Mouse (Mus musculus) thymus, adult 2 months (tissue): ENCODE measurements around the gene Rngtt. TPM values are rescaled to one million over a fixed set of nuclear protein-coding genes. Genes with fewer than 3 reads are reported as not detected.
"Not testable (repeated sequence)": the region's sequence is repeated elsewhere in the genome, so short reads cannot be mapped to it uniquely, and the experiment has no call there.

Experiments
- DNase-seq: peaks from one replicate; pipeline ENCODE4 v3.0.0; 2021
- H3K27ac ChIP-seq: fragments of 200-500 bp; 2 replicates; pipeline ENCODE4 v1.5.1; 2012; ENCODE audit warnings: low read length, control low read depth; ENCODE audit not compliant: control insufficient read depth, insufficient read depth
- H3K27me3 ChIP-seq: fragments of 200-500 bp; 2 replicates; pipeline ENCODE4 v1.6.1; 2012; ENCODE audit warnings: mild to moderate bottlenecking, low read length, moderate library complexity, mixed read lengths; ENCODE audit not compliant: control insufficient read depth, insufficient read depth
- H3K36me3 ChIP-seq: fragments of 200-500 bp; 2 replicates; pipeline ENCODE4 v1.6.1; 2012; ENCODE audit warnings: mild to moderate bottlenecking, low read length, moderate library complexity; ENCODE audit not compliant: control insufficient read depth, insufficient read depth
- H3K4me1 ChIP-seq: fragments of 200-500 bp; replicated peaks from 2 replicates; pipeline ENCODE4 v1.6.1; 2012; ENCODE audit warnings: low read length; ENCODE audit not compliant: control insufficient read depth, insufficient read depth
- H3K4me3 ChIP-seq: fragments of 200-500 bp; 2 replicates; pipeline ENCODE4 v1.5.1; 2012; ENCODE audit warnings: mild to moderate bottlenecking, low read length, control low read depth, moderate library complexity; ENCODE audit not compliant: control insufficient read depth, insufficient read depth
- CTCF ChIP-seq: fragments of 200-500 bp; IDR thresholded peaks from 2 replicates; pipeline ENCODE4 v1.5.1; 2012; ENCODE audit warnings: mild to moderate bottlenecking, control low read depth, low read length, moderate library complexity, borderline replicate concordance; ENCODE audit not compliant: control insufficient read depth, poor library complexity, insufficient read depth; ENCODE audit errors: extremely low read depth
- POLR2A ChIP-seq: fragments of 200-500 bp; IDR thresholded peaks from 2 replicates; pipeline ENCODE4 v1.6.1; 2012; ENCODE audit warnings: mild to moderate bottlenecking, low read length, control low read depth, moderate library complexity; ENCODE audit not compliant: control insufficient read depth, poor library complexity, insufficient read depth; ENCODE audit errors: extremely low read depth
- WGBS: fragments of 180-500 bp; shearing (Covaris S2); methylation state at CpG from one replicate; pipeline ENCODE4 v1.1.7; 2018; 5-methylcytosine and 5-hydroxymethylcytosine counted together
- polyA plus RNA-seq: library from polyadenylated mRNA; depleted of rRNA; stranded (reverse); fragments of >200 nt; gene quantifications from 2 replicates; pipeline ENCODE4 v1.2.3, GENCODE M21; 2012

The Rngtt gene
- polyA plus RNA-seq, 1 experiment, result 4.2 TPM

DNA sequence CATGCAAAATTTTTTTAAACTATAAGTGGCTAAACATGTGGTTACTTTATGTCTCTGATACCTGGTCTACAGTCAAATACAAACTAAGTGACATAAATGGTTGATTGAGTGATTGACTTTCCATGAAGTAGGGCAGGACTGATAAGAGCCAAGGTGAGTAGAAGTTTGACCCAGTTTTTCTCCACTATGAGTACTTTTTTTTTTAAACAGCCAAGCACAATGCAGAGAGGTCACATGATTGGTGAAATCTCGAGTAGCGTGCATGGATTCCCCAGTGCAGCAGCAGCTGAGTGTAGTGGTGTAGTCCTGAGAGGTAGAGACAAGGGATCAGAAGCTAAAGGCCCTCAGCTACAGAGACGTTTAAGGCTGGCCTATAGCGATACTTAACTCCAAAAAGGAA is 118.7 kb downstream of the Rngtt start:
- TF ChIP-seq POLR2A, result no peak
- TF ChIP-seq CTCF, result no peak
- H3K27me3 ChIP-seq, result no peaks in the 10 kb centered on the region
- DNase-seq, result no peak
- no peaks in the 10 kb centered on the region for H3K36me3 ChIP-seq
- no peak overlapping the region for H3K27ac ChIP-seq
- 88% methylated on average over 4 of the region's 4 CpGs for WGBS
- no peaks in the 10 kb centered on the region for H3K4me1 ChIP-seq
- no peak overlapping the region for H3K4me3 ChIP-seq

DNA sequence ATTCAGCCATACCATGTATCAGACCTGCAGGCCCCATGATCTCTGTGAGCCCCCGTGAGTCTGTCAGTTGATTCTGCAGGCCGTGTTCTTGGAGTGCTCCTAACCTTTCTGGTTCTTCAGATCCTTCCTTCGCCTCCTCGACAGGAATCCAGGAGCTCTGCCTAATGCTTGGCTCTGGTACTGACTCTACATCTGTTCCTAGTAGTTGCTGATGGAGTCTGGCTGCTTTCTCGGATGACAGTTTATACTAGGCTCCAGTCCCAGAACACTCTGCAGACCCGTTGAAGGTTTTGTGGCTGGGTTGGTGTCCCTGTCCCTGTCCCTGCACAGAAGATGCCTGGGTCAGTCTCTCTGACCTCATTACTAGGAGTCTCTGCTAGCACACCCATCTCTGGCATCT is 131.8 kb downstream of the Rngtt start:
- H3K36me3 ChIP-seq, result no peaks in the 10 kb centered on the region; the same call in 1 of the 2 replicates
- no peak overlapping the region for H3K27ac ChIP-seq
- no peak for DNase-seq
- H3K4me3 ChIP-seq, result no peak overlapping the region
- WGBS, result 97% methylated on average over 6 of the region's 6 CpGs
- no peaks in the 10 kb centered on the region for H3K27me3 ChIP-seq
- H3K4me1 ChIP-seq, result no peaks in the 10 kb centered on the region
- TF ChIP-seq CTCF (no peak), POLR2A (no peak)

DNA sequence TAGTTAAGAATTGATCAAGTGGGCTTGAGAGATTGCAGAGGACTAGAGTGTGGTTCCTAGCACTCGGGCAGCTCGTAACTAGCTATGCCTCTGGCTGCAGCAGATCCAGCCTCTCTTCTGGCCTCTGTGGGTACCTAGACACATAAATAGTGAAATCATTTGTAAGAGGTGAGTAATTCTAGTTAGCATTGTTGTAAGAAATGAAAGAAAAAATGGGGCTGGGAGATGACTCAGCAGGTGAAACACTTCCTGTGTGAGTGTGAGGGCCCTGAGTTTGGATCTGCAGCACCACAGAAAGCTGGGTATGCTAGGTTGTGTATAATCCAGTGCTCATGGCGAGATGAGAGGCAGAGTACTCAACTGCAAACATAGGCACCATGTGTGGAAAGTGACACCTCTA is 136.2 kb downstream of the Rngtt start:
- no peaks in the 10 kb centered on the region; the same call in 1 of the 2 replicates for H3K36me3 ChIP-seq
- TF ChIP-seq CTCF (no peak), POLR2A (no peak)
- H3K27me3 ChIP-seq, result no peaks in the 10 kb centered on the region
- no peaks in the 10 kb centered on the region for H3K4me1 ChIP-seq
- 94% methylated on average over 3 of the region's 3 CpGs for WGBS
- no peak overlapping the region for H3K27ac ChIP-seq
- no peak overlapping the region for H3K4me3 ChIP-seq
- no peak for DNase-seq

DNA sequence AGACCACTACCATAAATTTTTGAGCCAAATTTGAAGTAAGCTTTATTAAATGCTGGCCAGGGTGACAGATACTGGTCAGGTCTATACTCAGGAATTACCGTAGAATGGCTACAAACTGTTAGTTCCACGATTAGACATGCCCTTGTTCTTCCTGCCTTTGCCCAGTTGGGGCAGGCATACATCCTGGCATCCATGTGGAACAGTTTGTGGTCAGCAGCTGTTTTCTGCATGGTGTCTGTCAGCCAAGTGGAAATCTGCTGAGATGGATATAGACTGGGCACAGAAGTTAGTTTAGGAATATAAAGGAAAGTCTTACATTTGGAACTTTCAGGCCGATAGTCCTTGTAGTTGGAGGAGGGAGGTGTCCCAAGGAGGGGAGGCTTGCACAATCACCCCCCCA is 136.8 kb downstream of the Rngtt start:
- Histone ChIP-seq H3K27me3 (no peaks in the 10 kb centered on the region), H3K36me3 (no peaks in the 10 kb centered on the region), H3K4me3 (no peak overlapping the region), H3K27ac (no peak overlapping the region), H3K4me1 (no peaks in the 10 kb centered on the region)
- TF ChIP-seq CTCF (no peak), POLR2A (no peak)
- 92% methylated on average over 3 of the region's 3 CpGs for WGBS
- DNase-seq, result no peak

DNA sequence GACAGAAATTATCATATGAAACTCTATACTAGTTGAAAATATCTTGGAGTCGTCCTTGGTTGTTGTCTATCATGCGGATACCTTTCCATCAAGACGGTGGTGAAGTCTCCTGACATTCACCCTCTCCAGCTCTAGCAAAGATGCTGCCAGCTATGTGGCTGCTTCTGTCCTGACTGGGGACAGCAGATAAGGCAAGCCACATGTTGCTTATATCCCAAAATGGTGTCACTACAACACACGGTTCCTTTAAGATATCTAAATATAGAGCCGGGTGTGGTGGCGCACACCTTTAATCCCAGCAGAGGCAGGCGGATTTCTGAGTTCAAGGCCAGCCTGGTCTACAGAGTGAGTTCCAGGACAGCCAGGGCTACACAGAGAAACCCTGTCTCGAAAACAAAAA is 140.2 kb downstream of the Rngtt start:
- not testable (repeated sequence) for DNase-seq, H3K36me3 ChIP-seq, H3K4me1 ChIP-seq, H3K27me3 ChIP-seq, H3K4me3 ChIP-seq, H3K27ac ChIP-seq
- WGBS, result 97% methylated on average over 8 of the region's 8 CpGs

DNA sequence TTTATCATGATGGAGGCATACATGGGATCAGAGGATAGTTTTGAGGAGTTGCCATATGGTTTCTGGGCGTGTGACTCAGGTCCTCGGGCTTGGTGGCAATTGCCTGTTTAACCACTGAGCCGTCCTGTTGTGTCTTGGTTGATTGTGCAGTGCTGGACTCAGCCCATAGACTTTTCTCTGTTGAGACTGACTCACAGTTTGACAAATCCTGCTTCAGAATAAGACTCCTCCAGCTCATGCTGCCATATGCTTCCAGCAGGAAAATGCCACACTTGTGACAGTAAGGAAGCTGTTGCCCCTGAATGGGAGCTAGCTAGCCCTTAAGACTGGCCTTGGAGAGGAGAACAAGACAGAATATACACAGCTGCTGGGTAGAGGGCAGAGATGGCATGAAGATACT is 149.7 kb downstream of the Rngtt start:
- Histone ChIP-seq H3K27ac (no peak overlapping the region), H3K27me3 (no peaks in the 10 kb centered on the region), H3K36me3 (no peaks in the 10 kb centered on the region), H3K4me1 (no peaks in the 10 kb centered on the region), H3K4me3 (no peak overlapping the region)
- no peak for DNase-seq
- TF ChIP-seq CTCF (no peak), POLR2A (no peak)
- WGBS, result 97% methylated on average over 3 of the region's 3 CpGs

DNA sequence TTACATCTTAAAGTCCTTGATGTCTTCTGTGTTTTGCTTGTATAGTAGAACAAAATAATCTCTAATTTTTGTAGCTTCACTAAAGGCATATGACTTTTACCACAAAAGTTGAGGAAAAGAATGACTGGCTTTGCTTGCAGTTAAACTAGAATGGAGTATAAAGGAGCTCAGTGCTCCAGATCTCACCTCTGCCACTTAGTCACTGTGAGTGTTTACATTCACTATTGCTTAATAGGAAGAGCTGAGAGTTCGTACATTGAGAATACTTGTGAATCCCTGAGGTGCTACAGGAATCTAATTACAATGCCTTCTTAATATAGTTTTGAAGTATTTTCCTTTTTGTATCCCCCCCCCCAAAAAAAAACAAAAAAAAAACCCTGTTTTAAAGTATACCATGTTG is 154.3 kb downstream of the Rngtt start:
- Histone ChIP-seq H3K27me3 (no peaks in the 10 kb centered on the region), H3K36me3 (no peaks in the 10 kb centered on the region), H3K27ac (no peak overlapping the region), H3K4me1 (no peaks in the 10 kb centered on the region), H3K4me3 (no peak overlapping the region)
- WGBS, result 97% methylated on average over 1 of the region's 1 CpGs
- no peak for DNase-seq
- TF ChIP-seq CTCF (no peak), POLR2A (no peak)
